ENCODE assay signal across 8 mouse cellular contexts in the genomic region with DNA sequence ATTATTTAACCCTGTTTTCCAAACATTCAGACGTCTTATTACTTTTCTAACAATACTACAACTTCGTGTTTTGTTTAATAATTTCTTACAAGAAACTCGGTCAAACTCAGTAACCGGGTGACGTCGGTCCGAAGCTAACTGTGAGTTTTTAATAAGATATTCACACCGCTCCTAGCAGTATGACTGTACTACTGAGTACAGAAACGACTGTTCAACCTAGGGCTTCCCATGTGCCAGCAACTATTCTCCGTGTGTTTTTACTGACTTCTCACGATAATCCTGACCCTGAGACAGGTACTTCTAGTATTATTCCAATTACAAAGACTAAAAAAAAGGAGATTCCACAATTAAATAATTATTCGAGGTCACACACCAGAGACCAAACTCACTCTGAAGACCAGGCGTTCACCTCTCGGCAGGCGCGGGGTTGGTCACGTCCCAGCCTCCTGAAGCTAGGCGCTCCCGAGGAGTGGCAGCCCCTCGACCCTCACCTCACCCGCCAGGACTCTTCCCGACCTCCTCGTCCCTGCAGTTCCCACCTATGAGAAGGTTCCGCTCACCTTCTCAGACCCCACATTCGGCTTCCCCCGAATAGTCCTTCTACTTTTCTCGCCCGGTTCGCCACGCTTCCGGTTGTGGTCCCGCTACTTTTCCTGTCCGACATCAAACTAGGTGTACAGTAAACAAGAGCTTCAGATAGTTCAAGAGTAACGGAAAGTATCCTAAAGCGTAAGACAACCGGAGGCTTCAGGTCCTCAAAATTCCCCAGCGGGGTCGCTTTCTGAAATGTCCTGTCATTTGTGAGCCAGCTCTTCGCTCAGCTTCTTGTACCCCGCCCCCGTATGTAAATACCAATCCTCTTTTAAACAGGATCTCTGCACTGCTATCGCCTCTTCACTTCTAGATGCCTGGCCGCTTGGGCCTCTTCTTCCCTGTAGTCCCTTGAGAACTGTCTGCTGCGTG. TPM values are rescaled to one million over a fixed set of nuclear protein-coding genes. Genes with fewer than 3 reads are reported as not detected.
DNase-seq lines count a peak whose midpoint lies in the region; ATAC-seq and TF ChIP-seq lines count a peak whose summit lies in the region.

A gene (minus strand): TSS at position 608 of the 963 bp plus-strand sequence.

- peak within 1 kb of the TSS; percentile 81 for H3K4me2 ChIP-seq in forebrain, postnatal 0 days (ENCODE audit: low read depth)
- H3K4me2 ChIP-seq in lung, embryonic 16.5 days (ENCODE audit: low read depth, low read length) = peak within 1 kb of the TSS; percentile 89

- TF ChIP-seq RAD21 in MEL (IDR thresholded peaks at IDR 0.05; ENCODE audit: low read depth, low read length) = no peak

- WGBS in cerebellum, adult 2 months = 1% methylated on average over 44 of the region's 44 CpGs
- 1% methylated on average over 44 of the region's 44 CpGs for WGBS in forebrain, postnatal 0 days
- WGBS in lung, embryonic 16.5 days = under 1% methylated on average over 44 of the region's 44 CpGs

- H3K27ac ChIP-seq in MEL (ENCODE audit: control insufficient read depth, low read depth, low read length) = peak within 1 kb of the TSS; percentile 86
- H3K27ac ChIP-seq in cerebellum, adult 2 months (ENCODE audit: insufficient read depth, low read length) = 0 out of 2 replicates have a peak within 1 kb of the TSS, but pooled peaks have one; percentile 61
- H3K27ac ChIP-seq in forebrain, postnatal 0 days (ENCODE audit: low read depth, low read length) = no peak within 1 kb of the TSS
- no peak within 1 kb of the TSS for H3K27ac ChIP-seq in lung, embryonic 16.5 days (ENCODE audit: low read length)

- no peaks in the 10 kb centered on the region for H3K27me3 ChIP-seq in MEL (ENCODE audit: control insufficient read depth in 1 of 2, insufficient read depth in 2 of 2, low read length in 2 of 2)
- H3K27me3 ChIP-seq in cerebellum, adult 2 months (ENCODE audit: control insufficient read depth, insufficient read depth, low read length) = no peaks in the 10 kb centered on the region
- no peaks in the 10 kb centered on the region for H3K27me3 ChIP-seq in forebrain, postnatal 0 days (ENCODE audit: insufficient read depth, low read length)
- no peaks in the 10 kb centered on the region for H3K27me3 ChIP-seq in lung, embryonic 16.5 days (ENCODE audit: control insufficient read depth, insufficient read depth, low read depth, low read length)

- peak within 1 kb of the TSS; percentile 74 to 98 for H3K4me3 ChIP-seq in MEL (ENCODE audit: control insufficient read depth in 1 of 2, insufficient read depth in 1 of 2, low read depth in 2 of 2, low read length in 2 of 2)
- H3K4me3 ChIP-seq in cerebellum, adult 2 months (replicated peaks; ENCODE audit: insufficient read depth, low read depth, low read length) = peak within 1 kb of the TSS; percentile 97
- H3K4me3 ChIP-seq in forebrain, postnatal 0 days (ENCODE audit: low read depth, low read length) = peak within 1 kb of the TSS; percentile 55
- peak within 1 kb of the TSS; percentile 93 for H3K4me3 ChIP-seq in lung, embryonic 16.5 days (ENCODE audit: low read length)

- H3K36me3 ChIP-seq in MEL (ENCODE audit: control insufficient read depth in 1 of 2, insufficient read depth in 2 of 2, low read length in 2 of 2) = peaks cover 0 to 5% of the 10 kb centered on the region in 2 experiments; a peak in 2 of 4 replicates
- H3K36me3 ChIP-seq in forebrain, postnatal 0 days (ENCODE audit: insufficient read depth) = peaks cover 14% of the 10 kb centered on the region
- peaks cover 1% of the 10 kb centered on the region; the same call in 1 of the 2 replicates for H3K36me3 ChIP-seq in lung, embryonic 16.5 days (ENCODE audit: control insufficient read depth, insufficient read depth, low read length)

- TF ChIP-seq CTCF in MEL (IDR thresholded peaks at IDR 0.05 in 2 of 3, conservative IDR thresholded peaks at IDR 0.05 in 1 of 3; ENCODE audit: control insufficient read depth in 1 of 3, insufficient read depth in 1 of 3, low read depth in 2 of 3, low read length in 3 of 3, poor library complexity in 1 of 3, severe bottlenecking in 1 of 3) = no peak
- no peak for TF ChIP-seq CTCF in cerebellum, adult 2 months (IDR thresholded peaks at IDR 0.05; ENCODE audit: borderline replicate concordance, insufficient read depth, low read depth, low read length)
- TF ChIP-seq CTCF in forebrain, postnatal 0 days (IDR thresholded peaks at IDR 0.05; ENCODE audit: low read depth) = no peak

- peak in 1 of 2 experiments; percentile 55; a peak in 2 of 4 replicates for TF ChIP-seq EP300 in MEL (IDR thresholded peaks at IDR 0.05; ENCODE audit: low read depth in 1 of 2, low read length in 2 of 2)

- peak within 1 kb of the TSS; percentile 94 for H3K9ac ChIP-seq in MEL (ENCODE audit: control insufficient read depth, low read depth, low read length, poor library complexity, severe bottlenecking)
- peak within 1 kb of the TSS; percentile 56 for H3K9ac ChIP-seq in forebrain, postnatal 0 days
- peak within 1 kb of the TSS; percentile 94 for H3K9ac ChIP-seq in lung, embryonic 16.5 days (ENCODE audit: low read length)

- H3K9me3 ChIP-seq in MEL (replicated peaks; ENCODE audit: insufficient read depth, low read length) = no peaks in the 10 kb centered on the region
- no peaks in the 10 kb centered on the region for H3K9me3 ChIP-seq in forebrain, postnatal 0 days (ENCODE audit: low read length)
- H3K9me3 ChIP-seq in lung, embryonic 16.5 days (ENCODE audit: control insufficient read depth, low read length) = no peaks in the 10 kb centered on the region

- H3K4me1 ChIP-seq in MEL (ENCODE audit: control insufficient read depth in 1 of 2, insufficient read depth in 2 of 2, low read length in 2 of 2) = peaks cover 3 to 5% of the 10 kb centered on the region in 2 experiments; a peak in 2 of 4 replicates
- no peaks in the 10 kb centered on the region; the same call in 1 of the 2 replicates for H3K4me1 ChIP-seq in cerebellum, adult 2 months (ENCODE audit: control insufficient read depth, insufficient read depth, low read length)
- H3K4me1 ChIP-seq in forebrain, postnatal 0 days (ENCODE audit: insufficient read depth) = no peaks in the 10 kb centered on the region
- peaks cover 6% of the 10 kb centered on the region; the same call in 1 of the 2 replicates for H3K4me1 ChIP-seq in lung, embryonic 16.5 days (replicated peaks; ENCODE audit: control insufficient read depth, insufficient read depth, low read length)

- peaks cover 19% of the 10 kb centered on the region for H3K79me2 ChIP-seq in MEL (ENCODE audit: control insufficient read depth, insufficient read depth, low read length, poor library complexity)

- ATAC-seq in forebrain, postnatal 0 days = peak; percentile 95
- peak; percentile 69 to 84 for ATAC-seq in hematopoietic stem cell, adult 5-6 weeks (replicated peaks in 1 of 2; ENCODE audit: insufficient read depth in 1 of 2, low FRiP score in 2 of 2, low TSS enrichment in 1 of 2, low read depth in 1 of 2, poor library complexity in 2 of 2, severe bottlenecking in 2 of 2)
- peak; percentile 94 for ATAC-seq in lung, embryonic 16.5 days (ENCODE audit: low read depth)

- DNase-seq in MEL (ENCODE audit: low read depth, low spot score) = peak; percentile 96
- DNase-seq in cerebellum, adult 2 months = peak; percentile 83 to 89
- DNase-seq in forebrain, postnatal 0 days = peak; percentile 81
- peak; percentile 82 for DNase-seq in layer of hippocampus, adult 9-10 months (ENCODE audit: low spot score)
- peak; percentile 73 for DNase-seq in ovary, postnatal 10 days (ENCODE audit: low spot score)
- DNase-seq in thymus, postnatal 10 days (ENCODE audit: low spot score in 2 of 2) = peak; percentile 68 to 78

- TF ChIP-seq POLR2A in MEL (IDR thresholded peaks at IDR 0.05; ENCODE audit: control insufficient read depth in 1 of 2, insufficient read depth in 1 of 2, low read depth in 1 of 2, low read length in 2 of 2, poor library complexity in 1 of 2) = peak; percentile 80 to 88
- TF ChIP-seq POLR2A in cerebellum, adult 2 months (IDR thresholded peaks at IDR 0.05; ENCODE audit: borderline replicate concordance, insufficient read depth, low read length) = peak; percentile 78; the same call in 1 of the 2 replicates

TF ChIP-seq in MEL, 35 proteins besides CTCF, POLR2A, EP300 and RAD21 (continues in another document):
- no peak for TF ChIP-seq SMC3 (IDR thresholded peaks at IDR 0.05; ENCODE audit: low read depth, low read length)
- TF ChIP-seq GABPA (IDR thresholded peaks at IDR 0.05; ENCODE audit: low read depth, low read length) = no peak
- TF ChIP-seq HCFC1 (IDR thresholded peaks at IDR 0.05; ENCODE audit: low read depth, low read length) = peak; percentile 96
- no peak for TF ChIP-seq MAFK (IDR thresholded peaks at IDR 0.05; ENCODE audit: borderline replicate concordance, low read depth, low read length)
- TF ChIP-seq CHD1 (IDR thresholded peaks at IDR 0.05; ENCODE audit: low read depth, low read length) = no peak
- no peak for TF ChIP-seq CHD2 (IDR thresholded peaks at IDR 0.05; ENCODE audit: low read length)
- TF ChIP-seq SIN3A (IDR thresholded peaks at IDR 0.05; ENCODE audit: low read length) = peak; percentile 96
- peak; percentile 55; the same call in 1 of the 2 replicates for TF ChIP-seq RCOR1 (IDR thresholded peaks at IDR 0.05; ENCODE audit: low read depth, low read length)
- peak; percentile 45; the same call in 1 of the 2 replicates for TF ChIP-seq USF1 (IDR thresholded peaks at IDR 0.05; ENCODE audit: low read depth, low read length)
- TF ChIP-seq TCF12 (IDR thresholded peaks at IDR 0.05; ENCODE audit: low read depth, low read length) = peak; percentile 87
- peak; percentile 95 for TF ChIP-seq TBP (IDR thresholded peaks at IDR 0.05; ENCODE audit: low read depth, low read length)
- TF ChIP-seq MYC (IDR thresholded peaks at IDR 0.05; ENCODE audit: low read depth, low read length) = 0 out of 2 replicates have a peak, but pooled peaks have one; percentile 43
- TF ChIP-seq ZKSCAN1 (IDR thresholded peaks at IDR 0.05; ENCODE audit: low read depth, low read length) = no peak
- TF ChIP-seq ZMIZ1 (IDR thresholded peaks at IDR 0.05; ENCODE audit: low read depth, low read length) = peak; percentile 85
- peak; percentile 55; the same call in 1 of the 2 replicates for TF ChIP-seq MAX (IDR thresholded peaks at IDR 0.05; ENCODE audit: low read length)
- no peak for TF ChIP-seq MEF2A (IDR thresholded peaks at IDR 0.05; ENCODE audit: extremely low read depth, insufficient replicate concordance, low read depth, low read length, poor library complexity, severe bottlenecking)

RNA-seq across cellular contexts. Expression of the gene that starts here (rescaled TPM):
- 25.3 and 25.8 TPM in 2 replicates for total RNA-seq in MEL (2012; rRNA removed)
- polyA plus RNA-seq in MEL (2012; ENCODE audit: insufficient read depth in 1 of 2, insufficient read length in 2 of 2, low read depth in 1 of 2, low replicate concordance in 2 of 2, missing spikeins in 1 of 2) = 10 to 100 TPM in 1 of 2 experiments, not detected in 1; 18.0 TPM
- 24.7 and 28.0 TPM in 2 replicates for polyA plus RNA-seq in cerebellum, adult 2 months (2012; rRNA removed)
- 26.9 and 27.6 TPM in 2 replicates for total RNA-seq in forebrain, postnatal 0 days (2014; rRNA removed)
- 41.3 and 42.0 TPM in 2 replicates for polyA plus RNA-seq in forebrain, postnatal 0 days (2015; fragmentation: Nextera tagmentation; extraction: Ambion mirVana)
- total RNA-seq in hematopoietic stem cell, adult 5-6 weeks (2017) = 22.4 and 27.0 TPM in 2 replicates
- polyA plus RNA-seq in lung, embryonic 16.5 days (2015; fragmentation: Nextera tagmentation; extraction: Ambion mirVana) = 41.4 and 41.6 TPM in 2 replicates

Comparison
In these comparisons a context has a peak if more than half of its experiments do, and no peak if none do; other contexts are left out.
1. H3K27ac ChIP-seq: peak in MEL (single experiment) and cerebellum, adult 2 months (single experiment); none in forebrain, postnatal 0 days (single experiment) and lung, embryonic 16.5 days (single experiment).
2. Peak in every context shown above with its lines, with median percentiles within 50 percentile points of each other: DNase-seq, H3K4me3 ChIP-seq, H3K9ac ChIP-seq and ATAC-seq.